Mouse (Mus musculus): ENCODE data around the gene Cox6a2.
"Not testable (repeated sequence)": the region's sequence is repeated elsewhere in the genome, so short reads cannot be mapped to it uniquely, and the experiment has no call there.

Cox6a2 gene

GRCm38 (mm10) chr7:128234796-128235195, 28.6 kb upstream of the Cox6a2 start:
- DNase-seq (ENCODE audit: low read depth, low spot score): no peak

DNA sequence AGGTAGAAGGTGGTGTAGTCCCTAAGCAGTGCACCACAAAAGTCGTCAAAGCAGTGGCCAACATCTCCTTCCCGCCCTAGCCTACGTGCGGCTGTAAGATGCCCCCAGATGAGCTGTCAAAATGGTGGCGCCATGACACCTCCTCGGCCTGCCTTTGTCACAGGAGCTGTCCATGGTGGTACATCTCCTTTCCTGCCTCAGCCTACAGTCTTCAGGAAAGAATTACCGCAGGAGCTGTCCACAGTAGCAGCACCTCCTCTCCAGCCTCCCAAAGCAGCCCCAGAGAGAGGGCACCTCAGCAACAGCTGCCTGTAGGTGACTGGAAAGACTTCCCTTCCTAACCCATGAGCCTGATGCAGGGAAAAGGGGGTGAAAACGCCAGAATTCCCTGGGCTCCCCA, 25.6 kb upstream of the Cox6a2 start:
- peak; percentile 87 for DNase-seq (ENCODE audit: low read depth, low spot score)

DNA sequence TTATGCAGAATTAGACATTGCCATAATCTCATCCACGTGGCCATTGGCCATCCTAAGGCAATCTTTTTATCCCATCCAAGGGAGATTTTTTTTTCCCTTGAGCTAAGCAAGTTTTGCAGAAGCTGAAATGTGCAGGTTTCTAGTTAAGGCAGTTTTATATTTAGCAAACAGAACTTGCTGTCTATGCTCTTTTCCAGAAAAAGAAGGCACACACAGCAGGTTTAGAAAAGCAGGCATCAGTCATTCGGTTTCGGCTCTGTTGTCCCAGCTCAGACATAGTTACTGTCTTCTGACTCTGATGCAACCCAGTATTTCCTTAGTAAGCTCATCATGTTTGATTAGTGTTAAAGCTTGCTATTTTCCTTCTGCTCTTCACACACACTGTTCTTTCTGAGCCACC, 14.7 kb upstream of the Cox6a2 start:
- no peak for DNase-seq (ENCODE audit: low read depth, low spot score)

GRCm38 (mm10) chr7:128219952-128220351, 13.8 kb upstream of the Cox6a2 start:
- DNase-seq (ENCODE audit: low read depth, low spot score): no peak

DNA sequence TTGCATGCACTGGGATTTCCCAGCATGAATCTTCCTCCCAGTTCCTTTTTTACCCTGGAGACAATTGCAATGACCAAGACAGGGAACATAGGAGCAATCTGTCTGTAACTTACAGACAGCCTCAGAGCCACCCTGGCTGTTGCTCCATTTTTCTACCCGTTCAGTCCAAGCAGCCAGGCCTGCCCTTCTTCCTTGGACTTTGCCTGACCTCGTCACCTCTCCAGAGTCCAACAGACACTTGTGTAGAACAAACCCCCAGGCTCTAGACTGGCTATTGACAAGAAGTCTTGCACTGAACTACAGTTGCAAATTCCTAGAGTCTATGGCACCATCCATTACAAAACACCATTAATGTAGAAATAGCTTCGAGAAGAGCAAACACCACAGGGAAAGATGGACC, 3.6 kb upstream of the Cox6a2 start:
- DNase-seq (ENCODE audit: low read depth, low spot score): no peak

DNA sequence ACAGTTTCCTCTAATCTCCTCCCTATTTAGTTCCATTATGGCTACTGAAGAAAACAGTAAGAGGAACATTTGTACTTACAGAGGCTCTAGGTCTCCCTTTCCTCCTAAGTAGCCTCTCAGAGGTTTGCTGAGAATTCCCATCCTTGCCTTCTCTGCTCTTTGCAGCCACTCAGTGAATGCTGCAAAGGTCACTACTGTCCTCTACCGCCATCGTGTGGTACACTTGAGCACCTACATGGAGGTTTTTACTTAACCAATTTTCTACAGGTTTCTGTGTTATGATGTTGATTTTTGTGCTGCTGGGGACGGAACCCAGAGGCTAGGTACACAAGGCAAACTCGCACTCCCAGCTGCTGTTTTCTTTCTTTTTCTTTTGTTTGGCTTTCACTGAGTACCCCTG, 2.0 kb upstream of the Cox6a2 start:
- peak; percentile 75 for DNase-seq (ENCODE audit: low read depth, low spot score)

DNA sequence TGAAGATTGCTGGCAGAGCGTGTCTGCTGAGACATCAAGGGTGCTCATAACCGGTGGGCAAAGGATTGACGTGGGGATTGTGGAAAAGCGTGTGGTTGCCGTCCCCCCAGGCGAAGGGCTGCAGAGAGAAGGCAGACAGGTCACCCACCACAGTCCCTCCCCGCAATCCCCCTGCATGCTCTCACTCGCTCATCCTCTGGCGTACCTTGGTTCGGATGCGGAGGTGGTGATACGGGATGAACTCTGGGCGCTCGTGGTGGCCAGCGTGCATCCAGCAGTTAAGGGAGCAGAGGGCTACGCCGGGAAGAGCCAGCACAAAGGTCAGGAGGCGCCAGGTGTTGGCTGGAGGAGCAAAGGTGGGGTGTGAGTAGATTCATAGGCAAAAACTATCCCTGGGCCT, 492 bp downstream of the Cox6a2 start:
- DNase-seq (ENCODE audit: low read depth, low spot score): no peak

DNA sequence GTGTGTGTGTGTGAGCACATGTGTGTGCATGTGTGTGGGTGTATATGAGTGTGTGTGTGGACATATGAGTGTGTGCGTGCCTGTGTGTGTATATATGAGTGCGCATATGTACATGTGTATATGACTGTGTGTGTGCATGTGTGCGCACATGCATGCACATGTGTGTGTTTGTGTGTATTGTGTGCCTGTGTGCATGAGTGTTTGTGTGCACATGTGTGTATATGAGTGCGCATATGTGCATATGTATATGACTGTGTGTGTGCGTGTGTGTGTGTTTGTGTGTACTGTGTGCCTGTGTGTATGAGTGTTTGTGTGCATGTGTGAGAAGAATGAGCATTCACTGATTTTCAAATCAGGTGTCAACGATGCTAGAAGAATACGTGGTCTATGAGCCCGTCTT, 2.0 kb downstream of the Cox6a2 start:
- no peak for DNase-seq (ENCODE audit: low read depth, low spot score)

DNA sequence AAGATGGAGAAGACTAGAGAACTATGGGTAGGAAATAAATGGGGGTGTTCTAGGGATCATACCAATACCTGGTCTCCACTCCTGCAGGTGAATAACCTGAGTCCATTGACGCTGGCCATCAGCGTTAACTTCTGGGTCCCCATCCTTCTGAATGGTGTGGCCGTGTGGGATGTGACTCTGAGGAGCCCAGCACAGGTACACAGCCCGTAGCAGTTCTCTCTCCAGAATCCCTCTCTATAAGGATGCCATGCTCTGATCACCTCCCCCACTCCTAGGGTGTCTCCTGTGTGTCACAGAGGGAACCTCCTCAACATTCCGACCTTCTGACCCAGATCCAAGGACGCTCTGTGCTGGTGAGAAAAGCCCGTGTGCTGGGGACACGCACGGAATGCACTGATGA, 3.1 kb downstream of the Cox6a2 start:
- no peak for DNase-seq (ENCODE audit: low read depth, low spot score)

DNA sequence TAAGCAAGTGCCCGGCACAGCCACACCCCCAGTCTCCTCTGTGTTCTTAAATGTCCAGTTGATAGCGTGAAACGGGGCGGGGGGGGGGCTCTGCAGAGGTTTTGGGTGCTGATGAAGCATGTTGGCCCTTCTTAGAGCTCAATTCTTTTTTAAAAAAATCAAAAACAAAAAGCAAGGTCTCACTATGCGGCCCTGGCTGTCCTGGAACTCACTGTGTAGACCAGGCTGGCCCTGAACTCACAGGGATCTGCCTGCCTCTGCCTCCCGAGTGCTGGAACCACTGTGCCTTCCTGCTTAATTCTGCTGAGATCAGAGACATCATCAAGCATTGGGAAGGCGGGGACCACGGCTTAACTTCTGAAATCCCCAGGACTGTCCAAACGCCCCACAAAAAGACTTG, 4.6 kb downstream of the Cox6a2 start:
- DNase-seq (ENCODE audit: low read depth, low spot score): no peak

DNA sequence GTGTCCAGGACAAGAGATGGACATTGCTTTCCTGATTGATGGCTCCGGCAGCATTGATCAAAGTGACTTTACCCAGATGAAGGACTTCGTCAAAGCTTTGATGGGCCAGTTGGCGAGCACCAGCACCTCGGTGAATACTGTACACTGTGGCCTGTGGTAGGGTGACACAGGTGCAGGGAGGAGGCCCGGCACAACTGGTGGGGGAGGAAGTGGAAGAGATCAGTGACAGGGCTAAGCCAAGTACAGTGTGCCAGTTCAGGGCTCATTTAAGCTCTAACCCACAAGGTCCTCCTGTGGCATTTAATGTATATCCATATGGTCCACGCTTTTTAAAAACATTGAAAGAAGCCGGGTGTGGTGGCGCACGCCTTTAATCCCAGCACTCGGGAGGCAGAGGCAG, 24.5 kb downstream of the Cox6a2 start:
- no peak for DNase-seq (ENCODE audit: low read depth, low spot score)

DNA sequence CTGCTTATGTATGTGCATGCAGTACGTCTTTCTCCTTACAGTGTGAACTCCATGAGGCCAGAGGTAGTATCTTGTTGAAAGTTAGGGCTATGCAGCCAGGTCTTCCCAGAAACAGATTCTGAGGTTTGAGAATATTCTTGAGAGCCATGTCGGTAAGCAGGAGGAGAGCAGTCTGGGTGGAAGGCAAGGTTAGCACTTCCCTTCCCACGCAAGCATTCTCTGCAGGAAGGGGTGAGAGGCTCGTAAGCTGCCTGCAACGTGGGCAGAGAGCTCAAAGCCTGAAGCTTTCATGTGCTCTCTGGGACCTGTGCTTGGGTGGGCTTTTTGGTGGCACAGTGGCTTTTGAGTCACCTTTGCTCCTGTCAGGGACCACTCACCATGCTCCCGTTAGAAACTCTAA, 25.6 kb downstream of the Cox6a2 start:
- no peak for DNase-seq (ENCODE audit: low read depth, low spot score)

GRCm38 (mm10) chr7:128180126-128180525, 26.1 kb downstream of the Cox6a2 start:
- DNase-seq (ENCODE audit: low read depth, low spot score): no peak

- no peak for DNase-seq (ENCODE audit: low read depth, low spot score)
Observed at GRCm38 (mm10) chr7:128178385-128178784, 27.8 kb downstream of the Cox6a2 start.

DNA sequence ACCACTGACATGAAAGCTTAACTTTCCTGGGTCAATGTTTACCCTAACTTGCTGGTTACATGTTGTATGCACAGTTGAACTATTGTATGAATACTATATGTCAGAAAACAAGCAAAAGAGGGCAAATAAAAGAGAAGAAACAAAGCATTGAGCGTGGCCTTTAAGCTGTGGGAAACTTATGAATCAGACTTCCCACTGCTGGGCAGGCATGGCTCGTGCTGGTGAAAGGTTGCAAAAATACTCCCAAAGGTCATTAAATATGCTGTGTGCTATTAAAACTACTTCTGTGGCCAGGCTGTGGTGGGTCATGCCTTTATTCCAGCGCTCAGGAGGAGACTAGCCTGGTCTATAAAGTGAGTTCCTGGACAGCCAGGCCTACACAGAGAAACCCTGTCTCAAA, 36.2 kb downstream of the Cox6a2 start:
- DNase-seq (ENCODE audit: low read depth, low spot score): no peak

- DNase-seq (ENCODE audit: low read depth, low spot score): no peak
Observed at GRCm38 (mm10) chr7:128166391-128166790, 39.8 kb downstream of the Cox6a2 start.

- DNase-seq (ENCODE audit: low read depth, low spot score): no peak
Observed at GRCm38 (mm10) chr7:128164001-128164400, 42.2 kb downstream of the Cox6a2 start.

GRCm38 (mm10) chr7:128158688-128159354, 47.4 kb downstream of the Cox6a2 start:
- DNase-seq (ENCODE audit: low read depth, low spot score): not testable (repeated sequence)

Data from ZHBTc4 (cell line).